Mouse (Mus musculus) heart, embryonic 10.5 days (tissue): ENCODE measurements at regions not wholly inside any gene's neighbourhood (a gene's known extent, or its start where the extent isn't known, plus 50 kb on each side); places are given as distances from the start of the nearest gene placed in this dataset.

ENCODE experiments used
- DNase-seq: peaks from one replicate; pipeline ENCODE4 v3.0.0-alpha.2; 2017; ENCODE audit warnings: low spot score
- H3K27ac ChIP-seq: fragments of 300-500 bp; sonication (generic); 2 replicates; pipeline ENCODE4 v1.5.1; 2016; ENCODE audit warnings: mild to moderate bottlenecking
- H3K27me3 ChIP-seq: fragments of 300-500 bp; sonication (generic); 2 replicates; pipeline ENCODE4 v1.6.1; 2016; ENCODE audit warnings: mild to moderate bottlenecking; ENCODE audit not compliant: poor library complexity, insufficient read depth, severe bottlenecking
- H3K36me3 ChIP-seq: fragments of 300-500 bp; sonication (generic); 2 replicates; pipeline ENCODE4 v1.6.1; 2016; ENCODE audit warnings: mild to moderate bottlenecking, moderate library complexity
- H3K4me1 ChIP-seq: fragments of 300-500 bp; sonication (generic); 2 replicates; pipeline ENCODE4 v1.6.1; 2016; ENCODE audit warnings: mild to moderate bottlenecking
- H3K4me3 ChIP-seq: fragments of 300-500 bp; sonication (generic); 2 replicates; pipeline ENCODE4 v1.5.1; 2016; ENCODE audit warnings: mild to moderate bottlenecking, moderate library complexity
- H3K9me3 ChIP-seq: fragments of 300-500 bp; sonication (generic); 2 replicates; pipeline ENCODE4 v1.6.1; 2016; ENCODE audit warnings: mild to moderate bottlenecking, moderate library complexity
- WGBS: fragments of 180-500 bp; shearing (Covaris S2); methylation state at CpG from one replicate; pipeline ENCODE4 v1.1.7; 2016; 5-methylcytosine and 5-hydroxymethylcytosine counted together

GRCm38 (mm10) chr6:120614526-120614925 is 51.6 kb upstream of the Cecr2 start:
- WGBS = 86% methylated on average over 3 of the region's 3 CpGs
- peaks cover 14% of the 10 kb centered on the region for H3K4me1 ChIP-seq
- H3K4me3 ChIP-seq = no peak overlapping the region
- no peaks in the 10 kb centered on the region for H3K27me3 ChIP-seq
- H3K9me3 ChIP-seq = no peaks in the 10 kb centered on the region
- H3K27ac ChIP-seq = no peak overlapping the region
- no peak for DNase-seq
- no peaks in the 10 kb centered on the region for H3K36me3 ChIP-seq

GRCm38 (mm10) chr6:120612346-120612745 is 53.8 kb upstream of the Cecr2 start:
- H3K36me3 ChIP-seq = no peaks in the 10 kb centered on the region
- H3K27ac ChIP-seq = no peak overlapping the region
- H3K4me1 ChIP-seq = peaks cover 14% of the 10 kb centered on the region
- 56% methylated on average over 7 of the region's 7 CpGs for WGBS
- no peaks in the 10 kb centered on the region for H3K27me3 ChIP-seq
- no peak overlapping the region for H3K4me3 ChIP-seq
- no peaks in the 10 kb centered on the region for H3K9me3 ChIP-seq
- DNase-seq = no peak

GRCm38 (mm10) chr6:120609858-120610257 is 56.3 kb upstream of the Cecr2 start:
- Histone ChIP-seq H3K36me3 (no peaks in the 10 kb centered on the region), H3K27ac (no peak overlapping the region), H3K27me3 (no peaks in the 10 kb centered on the region), H3K4me3 (no peak overlapping the region), H3K4me1 (0 out of 2 replicates have a peak, but pooled peaks cover under 1% of the 10 kb centered on the region), H3K9me3 (no peaks in the 10 kb centered on the region)
- DNase-seq = no peak
- 82% methylated on average over 4 of the region's 4 CpGs for WGBS

- no peaks in the 10 kb centered on the region for H3K36me3 ChIP-seq
- H3K9me3 ChIP-seq = no peaks in the 10 kb centered on the region
- DNase-seq = no peak
- no peaks in the 10 kb centered on the region for H3K27me3 ChIP-seq
- no peak overlapping the region for H3K4me3 ChIP-seq
- H3K27ac ChIP-seq = no peak overlapping the region
- 83% methylated on average over 2 of the region's 2 CpGs for WGBS
- H3K4me1 ChIP-seq = peaks cover 13% of the 10 kb centered on the region
Observed at GRCm38 (mm10) chr6:120605471-120605870, 60.7 kb upstream of the Cecr2 start.

GRCm38 (mm10) chr6:120604020-120604958 is 61.9 kb upstream of the Cecr2 start:
- H3K27me3 ChIP-seq = no peaks in the 10 kb centered on the region
- no peaks in the 10 kb centered on the region for H3K9me3 ChIP-seq
- H3K4me1 ChIP-seq = peaks cover 13% of the 10 kb centered on the region
- H3K36me3 ChIP-seq = no peaks in the 10 kb centered on the region
- peak overlapping the region; percentile 68 for H3K27ac ChIP-seq
- no peak for DNase-seq
- 32% methylated on average over 6 of the region's 6 CpGs for WGBS
- H3K4me3 ChIP-seq = no peak overlapping the region

- no peak for DNase-seq
- Histone ChIP-seq H3K36me3 (no peaks in the 10 kb centered on the region), H3K4me3 (no peak overlapping the region), H3K9me3 (no peaks in the 10 kb centered on the region), H3K27me3 (no peaks in the 10 kb centered on the region), H3K27ac (peak overlapping the region; percentile 68; the same call in 1 of the 2 replicates), H3K4me1 (peaks cover 13% of the 10 kb centered on the region)
- WGBS = 54% methylated on average over 2 of the region's 2 CpGs
Observed at GRCm38 (mm10) chr6:120603454-120603853, 62.7 kb upstream of the Cecr2 start.

GRCm38 (mm10) chr6:120600376-120600775 is 65.8 kb upstream of the Cecr2 start:
- WGBS = 74% methylated on average over 2 of the region's 2 CpGs
- no peak for DNase-seq
- Histone ChIP-seq H3K4me1 (peaks cover 13% of the 10 kb centered on the region), H3K36me3 (no peaks in the 10 kb centered on the region), H3K9me3 (no peaks in the 10 kb centered on the region), H3K27me3 (no peaks in the 10 kb centered on the region), H3K27ac (no peak overlapping the region), H3K4me3 (no peak overlapping the region)

- H3K9me3 ChIP-seq = no peaks in the 10 kb centered on the region
- WGBS = 63% methylated on average over 2 of the region's 2 CpGs
- no peak overlapping the region for H3K4me3 ChIP-seq
- H3K27me3 ChIP-seq = no peaks in the 10 kb centered on the region
- no peaks in the 10 kb centered on the region for H3K4me1 ChIP-seq
- H3K27ac ChIP-seq = no peak overlapping the region
- DNase-seq = no peak
- H3K36me3 ChIP-seq = no peaks in the 10 kb centered on the region
Observed at GRCm38 (mm10) chr6:120598471-120598870, 67.4 kb upstream of the Hdhd5 start.

- 32% methylated on average over 3 of the region's 3 CpGs for WGBS
- Histone ChIP-seq H3K4me3 (no peak overlapping the region), H3K27me3 (no peaks in the 10 kb centered on the region), H3K27ac (no peak overlapping the region), H3K9me3 (no peaks in the 10 kb centered on the region), H3K36me3 (no peaks in the 10 kb centered on the region), H3K4me1 (peaks cover under 1% of the 10 kb centered on the region)
- no peak for DNase-seq
Observed at GRCm38 (mm10) chr6:120597887-120598286, 66.8 kb upstream of the Hdhd5 start.

GRCm38 (mm10) chr6:120596717-120597116 is 65.6 kb upstream of the Hdhd5 start:
- Histone ChIP-seq H3K9me3 (no peaks in the 10 kb centered on the region), H3K4me1 (peaks cover 12% of the 10 kb centered on the region), H3K27me3 (no peaks in the 10 kb centered on the region), H3K36me3 (no peaks in the 10 kb centered on the region), H3K27ac (no peak overlapping the region), H3K4me3 (no peak overlapping the region)
- WGBS = 76% methylated on average over 3 of the region's 3 CpGs
- DNase-seq = no peak

- H3K4me3 ChIP-seq = no peak overlapping the region
- no peaks in the 10 kb centered on the region for H3K9me3 ChIP-seq
- no peaks in the 10 kb centered on the region for H3K27me3 ChIP-seq
- DNase-seq = no peak
- no peak overlapping the region for H3K27ac ChIP-seq
- 85% methylated on average over 8 of the region's 8 CpGs for WGBS
- no peaks in the 10 kb centered on the region for H3K36me3 ChIP-seq
- peaks cover 17% of the 10 kb centered on the region for H3K4me1 ChIP-seq
Observed at GRCm38 (mm10) chr6:120594463-120594862, 63.3 kb upstream of the Hdhd5 start.

GRCm38 (mm10) chr6:120592705-120593104 is 61.6 kb upstream of the Hdhd5 start:
- DNase-seq = no peak
- WGBS = 33% methylated on average over 7 of the region's 7 CpGs
- H3K9me3 ChIP-seq = no peaks in the 10 kb centered on the region
- H3K27me3 ChIP-seq = no peaks in the 10 kb centered on the region
- H3K4me1 ChIP-seq = peaks cover 20% of the 10 kb centered on the region
- no peaks in the 10 kb centered on the region for H3K36me3 ChIP-seq
- H3K27ac ChIP-seq = peak overlapping the region; percentile 83
- H3K4me3 ChIP-seq = peak overlapping the region; percentile 34

GRCm38 (mm10) chr6:120592031-120592681 is 61.0 kb upstream of the Hdhd5 start:
- Histone ChIP-seq H3K27ac (peak overlapping the region; percentile 83), H3K4me3 (peak overlapping the region; percentile 34), H3K9me3 (no peaks in the 10 kb centered on the region), H3K4me1 (peaks cover 20% of the 10 kb centered on the region), H3K36me3 (no peaks in the 10 kb centered on the region), H3K27me3 (no peaks in the 10 kb centered on the region)
- peak; percentile 76 for DNase-seq
- 4% methylated on average over 17 of the region's 17 CpGs for WGBS
